Mouse (Mus musculus) heart, postnatal 0 days (tissue): ENCODE results near the gene Yrdc. TPM values are rescaled to one million over a fixed set of nuclear protein-coding genes. Genes with fewer than 3 reads are reported as not detected.

ENCODE experiments used
- ATAC-seq: fragments of 200-750 bp; cut with Nextera tagmentation; 2 replicates; pipeline ENCODE4 v1.8.0; 2017; ENCODE audit warnings: low read depth, moderate number of reproducible peaks, moderate library complexity; ENCODE audit not compliant: insufficient read depth
- DNase-seq: peaks from one replicate; pipeline ENCODE4 v3.0.0-alpha.2; 2016; ENCODE audit warnings: low spot score
- H3K27ac ChIP-seq: fragments of 300-500 bp; sonication (generic); 2 replicates; pipeline ENCODE4 v1.5.1; 2014; ENCODE audit warnings: low read depth, mild to moderate bottlenecking
- H3K27me3 ChIP-seq: fragments of 300-500 bp; sonication (generic); 2 replicates; pipeline ENCODE4 v1.6.1; 2014; ENCODE audit warnings: low read length, mixed read lengths; ENCODE audit not compliant: control insufficient read depth, insufficient read depth
- H3K36me3 ChIP-seq: fragments of 300-500 bp; sonication (generic); replicated peaks from 2 replicates; pipeline ENCODE4 v1.6.1; 2014; ENCODE audit warnings: low read length, mixed read lengths; ENCODE audit not compliant: control insufficient read depth, insufficient read depth
- H3K4me1 ChIP-seq: fragments of 300-500 bp; sonication (generic); 2 replicates; pipeline ENCODE4 v1.6.1; 2014; ENCODE audit warnings: antibody characterized with exemption; ENCODE audit not compliant: control insufficient read depth, insufficient read depth
- H3K4me2 ChIP-seq: fragments of 300-500 bp; sonication (generic); 2 replicates; pipeline ENCODE4 v1.6.1; 2014; ENCODE audit warnings: low read depth, mild to moderate bottlenecking, low read length, moderate library complexity
- H3K4me3 ChIP-seq: fragments of 300-500 bp; sonication (generic); 2 replicates; pipeline ENCODE4 v1.5.1; 2014; ENCODE audit warnings: low read depth, low read length
- H3K9ac ChIP-seq: fragments of 300-500 bp; sonication (generic); replicated peaks from 2 replicates; pipeline ENCODE4 v1.6.1; 2014; ENCODE audit warnings: low read depth, low read length, mixed read lengths
- H3K9me3 ChIP-seq: fragments of 300-500 bp; sonication (generic); replicated peaks from 2 replicates; pipeline ENCODE4 v1.6.1; 2016; ENCODE audit warnings: low read length; ENCODE audit not compliant: control insufficient read depth
- CTCF ChIP-seq: IDR thresholded peaks from 2 replicates; pipeline ENCODE4 v1.5.1; 2016; ENCODE audit warnings: antibody characterized with exemption, control low read depth, low read depth
- EP300 ChIP-seq: IDR thresholded peaks from 2 replicates; pipeline ENCODE4 v1.6.1; 2016; ENCODE audit warnings: antibody characterized with exemption, low read depth
- WGBS: fragments of 180-500 bp; shearing (Covaris S2); extraction: QIAGEN DNeasy Blood & Tissue Kit; methylation state at CpG from one replicate; pipeline ENCODE4 v1.1.7; 2014; 5-methylcytosine and 5-hydroxymethylcytosine counted together
- polyA plus RNA-seq: library from polyadenylated mRNA; unstranded; fragments of >200 nt; fragmentation: Nextera tagmentation; extraction: Ambion mirVana; gene quantifications from 2 replicates; pipeline ENCODE4 v1.2.1, GENCODE M21; 2015
- total RNA-seq: library from RNA; depleted of rRNA; stranded (reverse); fragments of >200 nt; gene quantifications from 2 replicates; pipeline ENCODE4 v1.2.3, GENCODE M21; 2014; ENCODE audit warnings: low replicate concordance; rRNA removed

The Yrdc gene
- 31.8 and 41.3 TPM in 2 replicates for total RNA-seq
- polyA plus RNA-seq, result 15.8 and 16.9 TPM in 2 replicates

- WGBS, result under 1% methylated on average over 83 of the region's 90 CpGs
- H3K4me2 ChIP-seq, result peak within 1 kb of the TSS; percentile 71
- peak within 1 kb of the TSS; percentile 86 for H3K9ac ChIP-seq
- H3K27ac ChIP-seq, result peak within 1 kb of the TSS; percentile 90
- no peaks in the 10 kb centered on the region for H3K9me3 ChIP-seq
- H3K27me3 ChIP-seq, result no peaks in the 10 kb centered on the region
- peak; percentile 94 for ATAC-seq
- peaks cover 21% of the 10 kb centered on the region for H3K36me3 ChIP-seq
- peak; percentile 93 for DNase-seq
- H3K4me1 ChIP-seq, result peaks cover 15% of the 10 kb centered on the region
- TF ChIP-seq CTCF (peak; percentile 4; the same call in 1 of the 2 replicates), EP300 (no peak)
- peak within 1 kb of the TSS; percentile 91 for H3K4me3 ChIP-seq
These were observed at the start of gene Yrdc for GRCm38 (mm10) chr4:124850261-124850913. Yrdc (plus strand) TSS chr4:124850679.

GRCm38 (mm10) chr4:124801552-124802308 lies 48.7 kb upstream of the Yrdc start, which contains the start of gene Mtf1:
Mtf1 (plus strand) TSS chr4:124802104.
- Histone ChIP-seq H3K9ac (peak within 1 kb of the TSS; percentile 83), H3K4me2 (peak within 1 kb of the TSS; percentile 84), H3K9me3 (no peaks in the 10 kb centered on the region), H3K27ac (peak within 1 kb of the TSS; percentile 96), H3K36me3 (peaks cover 43% of the 10 kb centered on the region), H3K4me1 (peaks cover 9% of the 10 kb centered on the region; the same call in 1 of the 2 replicates), H3K4me3 (peak within 1 kb of the TSS; percentile 94), H3K27me3 (no peaks in the 10 kb centered on the region)
- ATAC-seq, result peak; percentile 81
- 3% methylated on average over 21 of the region's 21 CpGs for WGBS
- TF ChIP-seq CTCF (peak; percentile 82), EP300 (no peak)
- peak; percentile 83 for DNase-seq

GRCm38 (mm10) chr4:124802309-124803260 lies 47.9 kb upstream of the Yrdc start:
- H3K36me3 ChIP-seq, result peaks cover 49% of the 10 kb centered on the region
- DNase-seq, result peak; percentile 93
- H3K27me3 ChIP-seq, result no peaks in the 10 kb centered on the region
- WGBS, result under 1% methylated on average over 50 of the region's 53 CpGs
- peak overlapping the region; percentile 96 for H3K27ac ChIP-seq
- peak; percentile 100 for ATAC-seq
- H3K4me2 ChIP-seq, result peak overlapping the region; percentile 84
- H3K9me3 ChIP-seq, result no peaks in the 10 kb centered on the region
- peak overlapping the region; percentile 83 for H3K9ac ChIP-seq
- H3K4me3 ChIP-seq, result peak overlapping the region; percentile 94
- peaks cover 9% of the 10 kb centered on the region; the same call in 1 of the 2 replicates for H3K4me1 ChIP-seq
- TF ChIP-seq CTCF (no peak), EP300 (0 out of 2 replicates have a peak, but pooled peaks have one; percentile 35)

GRCm38 (mm10) chr4:124803406-124803805 lies 47.1 kb upstream of the Yrdc start:
- H3K4me3 ChIP-seq, result no peak overlapping the region
- peak overlapping the region; percentile 84 for H3K4me2 ChIP-seq
- peaks cover 43% of the 10 kb centered on the region for H3K36me3 ChIP-seq
- DNase-seq (no peak), ATAC-seq (no peak)
- H3K4me1 ChIP-seq, result peaks cover 9% of the 10 kb centered on the region; the same call in 1 of the 2 replicates
- 71% methylated on average over 6 of the region's 6 CpGs for WGBS
- no peak for TF ChIP-seq EP300
- TF ChIP-seq CTCF, result no peak
- no peak overlapping the region for H3K9ac ChIP-seq
- no peak overlapping the region for H3K27ac ChIP-seq
- H3K9me3 ChIP-seq, result no peaks in the 10 kb centered on the region
- H3K27me3 ChIP-seq, result no peaks in the 10 kb centered on the region

- no peak overlapping the region for H3K4me3 ChIP-seq
- H3K4me1 ChIP-seq, result peaks cover 2% of the 10 kb centered on the region; the same call in 1 of the 2 replicates
- DNase-seq, result peak; percentile 26
- no peaks in the 10 kb centered on the region for H3K9me3 ChIP-seq
- no peak overlapping the region for H3K9ac ChIP-seq
- no peaks in the 10 kb centered on the region for H3K27me3 ChIP-seq
- H3K27ac ChIP-seq, result 0 out of 2 replicates have a peak overlapping the region, but pooled peaks have one; percentile 28
- TF ChIP-seq EP300 (no peak), CTCF (no peak)
- H3K4me2 ChIP-seq, result no peak overlapping the region
- WGBS, result 59% methylated on average over 5 of the region's 5 CpGs
- peak; percentile 51; the same call in 1 of the 2 replicates for ATAC-seq
- peaks cover 38% of the 10 kb centered on the region for H3K36me3 ChIP-seq
These were observed 42.0 kb upstream of the Yrdc start for GRCm38 (mm10) chr4:124808511-124808910.
